Mouse (Mus musculus) heart, postnatal 0 days (tissue): ENCODE data around the gene 4930402H24Rik. TPM values are rescaled to one million over a fixed set of nuclear protein-coding genes. Genes with fewer than 3 reads are reported as not detected.
A peak's percentile ranks its signal among the peaks of the same experiment; 100 is the strongest.
"Not testable (repeated sequence)": the region's sequence is repeated elsewhere in the genome, so short reads cannot be mapped to it uniquely, and the experiment has no call there.

Experiments used
- ATAC-seq: fragments of 200-750 bp; cut with Nextera tagmentation; 2 replicates; pipeline ENCODE4 v1.8.0; 2017; ENCODE audit warnings: low read depth, moderate number of reproducible peaks, moderate library complexity; ENCODE audit not compliant: insufficient read depth
- DNase-seq: peaks from one replicate; pipeline ENCODE4 v3.0.0-alpha.2; 2016; ENCODE audit warnings: low spot score
- H3K27ac ChIP-seq: fragments of 300-500 bp; sonication (generic); 2 replicates; pipeline ENCODE4 v1.5.1; 2014; ENCODE audit warnings: low read depth, mild to moderate bottlenecking
- H3K27me3 ChIP-seq: fragments of 300-500 bp; sonication (generic); 2 replicates; pipeline ENCODE4 v1.6.1; 2014; ENCODE audit warnings: low read length, mixed read lengths; ENCODE audit not compliant: control insufficient read depth, insufficient read depth
- H3K36me3 ChIP-seq: fragments of 300-500 bp; sonication (generic); replicated peaks from 2 replicates; pipeline ENCODE4 v1.6.1; 2014; ENCODE audit warnings: low read length, mixed read lengths; ENCODE audit not compliant: control insufficient read depth, insufficient read depth
- H3K4me1 ChIP-seq: fragments of 300-500 bp; sonication (generic); 2 replicates; pipeline ENCODE4 v1.6.1; 2014; ENCODE audit warnings: antibody characterized with exemption; ENCODE audit not compliant: control insufficient read depth, insufficient read depth
- H3K4me2 ChIP-seq: fragments of 300-500 bp; sonication (generic); 2 replicates; pipeline ENCODE4 v1.6.1; 2014; ENCODE audit warnings: low read depth, mild to moderate bottlenecking, low read length, moderate library complexity
- H3K4me3 ChIP-seq: fragments of 300-500 bp; sonication (generic); 2 replicates; pipeline ENCODE4 v1.5.1; 2014; ENCODE audit warnings: low read depth, low read length
- H3K9ac ChIP-seq: fragments of 300-500 bp; sonication (generic); replicated peaks from 2 replicates; pipeline ENCODE4 v1.6.1; 2014; ENCODE audit warnings: low read depth, low read length, mixed read lengths
- H3K9me3 ChIP-seq: fragments of 300-500 bp; sonication (generic); replicated peaks from 2 replicates; pipeline ENCODE4 v1.6.1; 2016; ENCODE audit warnings: low read length; ENCODE audit not compliant: control insufficient read depth
- CTCF ChIP-seq: IDR thresholded peaks from 2 replicates; pipeline ENCODE4 v1.5.1; 2016; ENCODE audit warnings: antibody characterized with exemption, control low read depth, low read depth
- EP300 ChIP-seq: IDR thresholded peaks from 2 replicates; pipeline ENCODE4 v1.6.1; 2016; ENCODE audit warnings: antibody characterized with exemption, low read depth
- WGBS: fragments of 180-500 bp; shearing (Covaris S2); extraction: QIAGEN DNeasy Blood & Tissue Kit; methylation state at CpG from one replicate; pipeline ENCODE4 v1.1.7; 2014; 5-methylcytosine and 5-hydroxymethylcytosine counted together
- polyA plus RNA-seq: library from polyadenylated mRNA; unstranded; fragments of >200 nt; fragmentation: Nextera tagmentation; extraction: Ambion mirVana; gene quantifications from 2 replicates; pipeline ENCODE4 v1.2.1, GENCODE M21; 2015
- total RNA-seq: library from RNA; depleted of rRNA; stranded (reverse); fragments of >200 nt; gene quantifications from 2 replicates; pipeline ENCODE4 v1.2.3, GENCODE M21; 2014; ENCODE audit warnings: low replicate concordance

The 4930402H24Rik gene
- total and polyA plus RNA-seq, 2 experiments from 2014 or later = 41.8 to 89.9 TPM

DNA sequence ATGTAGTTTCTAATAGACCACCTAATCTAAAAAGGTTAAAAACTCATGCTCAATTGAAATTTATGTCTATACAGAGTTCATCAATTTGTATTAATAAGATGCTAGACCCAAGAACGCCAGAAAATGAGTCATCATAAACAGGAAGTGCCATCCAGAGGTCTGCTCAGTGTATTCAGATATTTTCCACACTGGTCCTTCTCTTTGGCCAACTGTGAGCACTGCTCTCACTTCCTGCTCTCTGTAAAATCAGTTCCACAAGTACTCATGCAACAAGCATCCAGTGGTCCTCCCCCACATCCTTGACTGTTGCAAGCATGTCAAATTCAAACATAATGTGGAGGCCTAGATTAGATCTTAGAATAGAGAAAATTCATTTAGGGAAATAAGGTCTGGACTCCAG is 73.6 kb downstream of the 4930402H24Rik start:
- Histone ChIP-seq H3K4me2 (no peak overlapping the region), H3K4me3 (no peak overlapping the region), H3K27me3 (no peaks in the 10 kb centered on the region), H3K36me3 (peaks cover 13% of the 10 kb centered on the region), H3K4me1 (peaks cover 23% of the 10 kb centered on the region), H3K27ac (peak overlapping the region; percentile 32; the same call in 1 of the 2 replicates), H3K9ac (no peak overlapping the region), H3K9me3 (no peaks in the 10 kb centered on the region)
- TF ChIP-seq CTCF = no peak
- TF ChIP-seq EP300 = no peak
- no peak; the same call in 1 of the 2 replicates for ATAC-seq
- DNase-seq = peak; percentile 33
- 47% methylated on average over 1 of the region's 1 CpGs for WGBS

DNA sequence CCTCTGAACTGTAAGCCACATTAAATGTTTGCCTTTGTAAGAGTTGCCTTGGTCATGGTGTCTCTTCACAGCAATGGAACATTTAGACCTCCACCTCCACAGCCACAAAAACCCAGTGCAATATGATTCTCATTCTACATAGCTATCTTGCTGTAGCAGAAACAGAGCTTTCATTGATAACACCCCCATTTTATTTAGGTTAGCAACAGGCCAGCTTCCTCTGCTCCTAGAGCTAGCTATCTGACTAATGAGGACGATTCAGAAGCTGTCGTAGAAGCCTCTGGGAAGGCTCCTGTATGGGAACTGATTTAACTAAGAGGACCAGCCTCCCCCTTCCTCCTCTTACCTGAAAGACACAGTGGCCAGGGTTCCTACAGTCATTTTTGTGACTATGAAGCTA is 74.2 kb downstream of the 4930402H24Rik start:
- peak overlapping the region; percentile 38 for H3K27ac ChIP-seq
- H3K4me1 ChIP-seq = peaks cover 26% of the 10 kb centered on the region
- peaks cover 13% of the 10 kb centered on the region for H3K36me3 ChIP-seq
- no peak for ATAC-seq
- H3K27me3 ChIP-seq = no peaks in the 10 kb centered on the region
- H3K9ac ChIP-seq = no peak overlapping the region
- no peak for DNase-seq
- 41% methylated on average over 2 of the region's 2 CpGs for WGBS
- H3K9me3 ChIP-seq = no peaks in the 10 kb centered on the region
- no peak overlapping the region for H3K4me3 ChIP-seq
- H3K4me2 ChIP-seq = no peak overlapping the region
- TF ChIP-seq CTCF (no peak), EP300 (no peak)

DNA sequence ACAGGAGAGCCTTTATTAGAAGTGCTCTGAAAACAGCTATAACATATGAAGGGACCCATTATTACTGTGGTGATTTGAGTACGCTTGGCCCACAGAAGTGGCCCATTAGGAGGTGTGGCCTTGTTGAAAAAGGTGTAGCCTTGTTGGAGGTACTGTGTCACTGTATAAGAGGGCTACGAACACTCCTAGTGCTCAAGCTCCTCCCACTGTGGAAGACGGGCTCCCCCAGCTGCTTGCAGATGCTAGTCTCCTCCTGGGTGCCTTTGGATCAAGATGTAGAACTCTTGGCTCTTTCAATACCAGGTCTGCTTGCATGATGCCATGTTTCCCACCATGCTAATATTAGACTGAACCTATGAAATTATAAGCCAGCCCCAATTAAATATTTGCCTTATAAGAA is 76.0 kb downstream of the 4930402H24Rik start:
- H3K27ac ChIP-seq = no peak overlapping the region

DNA sequence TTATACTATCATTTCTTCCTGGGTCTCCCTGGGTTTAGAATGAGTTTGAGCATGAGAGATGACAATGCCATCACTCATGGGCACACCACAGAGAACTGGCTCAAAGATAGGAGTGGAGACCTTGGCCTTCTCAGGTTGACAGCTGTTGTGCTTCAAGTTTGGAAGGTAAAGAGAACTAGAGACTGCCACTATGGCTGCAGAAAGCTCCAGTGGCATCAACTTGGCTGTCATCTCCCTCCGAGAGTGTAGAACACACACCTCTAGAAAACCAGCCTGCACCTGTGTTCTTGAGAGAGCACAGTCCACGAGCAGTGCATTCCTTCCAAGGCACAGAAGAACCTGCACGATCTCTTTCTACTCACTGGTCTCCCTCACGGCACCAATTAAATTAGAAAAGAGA is 76.7 kb downstream of the 4930402H24Rik start:
- TF ChIP-seq CTCF = no peak
- TF ChIP-seq EP300 = no peak
- H3K27ac ChIP-seq = no peak overlapping the region
- H3K27me3 ChIP-seq = no peaks in the 10 kb centered on the region
- WGBS = 93% methylated on average over 4 of the region's 4 CpGs
- H3K36me3 ChIP-seq = peaks cover 7% of the 10 kb centered on the region; the same call in 1 of the 2 replicates
- no peak overlapping the region for H3K9ac ChIP-seq
- H3K9me3 ChIP-seq = no peaks in the 10 kb centered on the region
- peaks cover 26% of the 10 kb centered on the region for H3K4me1 ChIP-seq
- no peak for ATAC-seq
- DNase-seq = no peak
- no peak overlapping the region for H3K4me3 ChIP-seq
- no peak overlapping the region for H3K4me2 ChIP-seq

More for the DNA sequence above, 76.0 kb downstream of the 4930402H24Rik start:
- no peak overlapping the region for H3K9ac ChIP-seq
- no peak overlapping the region for H3K4me2 ChIP-seq
- 91% methylated on average over 3 of the region's 3 CpGs for WGBS
- peaks cover 7% of the 10 kb centered on the region; the same call in 1 of the 2 replicates for H3K36me3 ChIP-seq
- H3K4me3 ChIP-seq = no peak overlapping the region
- no peaks in the 10 kb centered on the region for H3K9me3 ChIP-seq
- no peak for TF ChIP-seq EP300
- no peak for TF ChIP-seq CTCF
- peaks cover 26% of the 10 kb centered on the region for H3K4me1 ChIP-seq
- no peaks in the 10 kb centered on the region for H3K27me3 ChIP-seq
- ATAC-seq = no peak
- no peak for DNase-seq

DNA sequence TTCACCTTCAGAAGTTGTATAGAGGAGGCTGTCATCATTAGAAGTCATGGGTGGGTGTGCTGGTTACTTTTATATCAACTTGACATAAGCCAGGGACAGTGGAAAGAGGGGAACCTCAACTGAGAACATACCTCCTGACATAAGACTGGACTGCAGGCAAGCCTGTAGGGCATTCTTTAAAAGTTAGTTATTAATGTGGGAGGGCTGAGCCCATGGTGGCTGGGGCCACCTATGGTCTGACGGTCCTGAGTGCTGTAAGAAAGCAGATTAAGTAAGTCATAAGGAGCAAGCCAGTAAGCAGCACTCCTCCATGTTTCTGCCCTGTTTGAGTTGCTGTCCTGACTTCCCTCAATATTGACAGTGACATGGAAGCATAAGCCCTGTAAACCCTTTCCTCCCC is 77.5 kb downstream of the 4930402H24Rik start:
- H3K4me3 ChIP-seq = no peak overlapping the region
- peaks cover 24% of the 10 kb centered on the region for H3K4me1 ChIP-seq
- WGBS = 85% methylated on average over 1 of the region's 1 CpGs
- H3K9me3 ChIP-seq = no peaks in the 10 kb centered on the region
- no peaks in the 10 kb centered on the region for H3K27me3 ChIP-seq
- DNase-seq = no peak
- H3K27ac ChIP-seq = peak overlapping the region; percentile 40
- ATAC-seq = peak; percentile 58
- peaks cover 7% of the 10 kb centered on the region; the same call in 1 of the 2 replicates for H3K36me3 ChIP-seq
- H3K9ac ChIP-seq = no peak overlapping the region
- H3K4me2 ChIP-seq = no peak overlapping the region
- TF ChIP-seq CTCF (no peak), EP300 (no peak)

DNA sequence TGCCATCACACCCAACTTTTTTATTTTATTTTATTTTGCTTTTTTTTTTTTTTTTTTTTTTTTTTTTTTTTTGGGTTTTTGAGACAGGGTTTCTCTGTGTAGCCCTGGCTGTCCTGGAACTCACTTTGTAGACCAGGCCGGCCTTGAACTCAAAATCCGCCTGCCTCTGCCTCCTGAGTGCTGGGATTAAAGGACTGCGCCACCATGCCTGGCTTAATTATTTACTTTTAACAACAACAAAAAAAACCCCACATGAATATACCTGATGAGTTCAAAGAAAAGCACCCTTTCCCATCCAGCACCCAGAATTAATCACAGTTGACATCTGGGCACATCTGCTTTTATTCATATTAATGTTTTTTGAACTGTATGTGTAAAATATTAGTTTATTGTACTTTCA is 78.1 kb downstream of the 4930402H24Rik start:
- not testable (repeated sequence) for ATAC-seq
- WGBS = 96% methylated on average over 3 of the region's 3 CpGs
- peak overlapping the region; percentile 55 for H3K27ac ChIP-seq

More for the DNA sequence above, 78.1 kb downstream of the 4930402H24Rik start:
- H3K27me3 ChIP-seq, DNase-seq, H3K4me3 ChIP-seq, H3K9ac ChIP-seq, H3K4me2 ChIP-seq, H3K36me3 ChIP-seq, H3K9me3 ChIP-seq: not testable (repeated sequence)
- peaks cover 20% of the 10 kb centered on the region for H3K4me1 ChIP-seq
